Mouse (Mus musculus) embryonic fibroblast, embryonic 13.5 days (primary cell): ENCODE data around the gene Ssc4d. TPM values are rescaled to one million over a fixed set of nuclear protein-coding genes. Genes with fewer than 3 reads are reported as not detected.

ENCODE experiments used
- H3K27ac ChIP-seq: 2 replicates; pipeline ENCODE4 v1.5.1; 2012; ENCODE audit warnings: low read length, control low read depth, inconsistent platforms; ENCODE audit not compliant: insufficient read depth
- H3K4me1 ChIP-seq: 2 replicates; pipeline ENCODE4 v1.6.1; 2011; ENCODE audit warnings: low read length; ENCODE audit not compliant: control insufficient read depth, insufficient read depth
- H3K4me3 ChIP-seq: 2 replicates; pipeline ENCODE4 v1.5.1; 2011; ENCODE audit warnings: mild to moderate bottlenecking, control low read depth, low read length; ENCODE audit not compliant: insufficient read depth
- CTCF ChIP-seq: IDR thresholded peaks from 2 replicates; pipeline ENCODE4 v1.5.1; 2011; ENCODE audit warnings: mild to moderate bottlenecking, control low read depth, low read length, moderate library complexity, borderline replicate concordance; ENCODE audit not compliant: insufficient read depth
- POLR2A ChIP-seq: IDR thresholded peaks from 2 replicates; pipeline ENCODE4 v1.6.1; 2011; ENCODE audit warnings: low read depth, mild to moderate bottlenecking, control low read depth, low read length, moderate library complexity
- polyA plus RNA-seq: library from polyadenylated mRNA; stranded (reverse); fragments of >200 nt; gene quantifications from 2 replicates; pipeline ENCODE4 v1.2.4, GENCODE M21; 2011; ENCODE audit warnings: low read depth; ENCODE audit not compliant: missing spikeins, insufficient read length

Gene Ssc4d
- polyA plus RNA-seq, 1 experiment = 3.2 TPM

- Histone ChIP-seq H3K4me1 (no peaks in the 10 kb centered on the region), H3K27ac (no peak overlapping the region; the same call in 1 of the 2 replicates)
- TF ChIP-seq POLR2A (no peak), CTCF (no peak)
Measured at GRCm38 (mm10) chr5:135951660-135952059, 22.7 kb downstream of the Ssc4d start.

GRCm38 (mm10) chr5:135950710-135951412, 23.5 kb downstream of the Ssc4d start:
- no peaks in the 10 kb centered on the region for H3K4me1 ChIP-seq
- H3K27ac ChIP-seq = peak overlapping the region; percentile 35
- TF ChIP-seq POLR2A (no peak), CTCF (no peak)
- H3K4me3 ChIP-seq = no peak overlapping the region

More at GRCm38 (mm10) chr5:135951660-135952059, 22.7 kb downstream of the Ssc4d start:
- H3K4me3 ChIP-seq = no peak overlapping the region

GRCm38 (mm10) chr5:135946621-135947020, 27.7 kb downstream of the Ssc4d start:
- TF ChIP-seq CTCF = no peak
- TF ChIP-seq POLR2A = no peak
- no peak overlapping the region for H3K27ac ChIP-seq
- no peak overlapping the region for H3K4me3 ChIP-seq
- no peaks in the 10 kb centered on the region for H3K4me1 ChIP-seq

GRCm38 (mm10) chr5:135945916-135946408, 28.4 kb downstream of the Ssc4d start:
- H3K4me3 ChIP-seq = no peak overlapping the region
- no peaks in the 10 kb centered on the region for H3K4me1 ChIP-seq
- TF ChIP-seq POLR2A = no peak
- TF ChIP-seq CTCF = no peak
- no peak overlapping the region for H3K27ac ChIP-seq

GRCm38 (mm10) chr5:135942710-135943109, 31.6 kb downstream of the Ssc4d start:
- no peak overlapping the region for H3K4me3 ChIP-seq
- H3K4me1 ChIP-seq = no peaks in the 10 kb centered on the region
- H3K27ac ChIP-seq = no peak overlapping the region
- TF ChIP-seq CTCF = no peak

GRCm38 (mm10) chr5:135940587-135940986, 33.7 kb downstream of the Ssc4d start:
- H3K27ac ChIP-seq = no peak overlapping the region
- H3K4me3 ChIP-seq = no peak overlapping the region
- no peaks in the 10 kb centered on the region for H3K4me1 ChIP-seq
- TF ChIP-seq POLR2A (no peak), CTCF (no peak)

- H3K4me1 ChIP-seq = peaks cover 4% of the 10 kb centered on the region; the same call in 1 of the 2 replicates
- H3K4me3 ChIP-seq = no peak overlapping the region
- peak overlapping the region; percentile 85; the same call in 1 of the 2 replicates for H3K27ac ChIP-seq
- TF ChIP-seq POLR2A (no peak), CTCF (no peak)
Measured at GRCm38 (mm10) chr5:135935641-135936190, 38.6 kb downstream of the Ssc4d start.

- Histone ChIP-seq H3K27ac (peak overlapping the region; percentile 85), H3K4me1 (peaks cover 4% of the 10 kb centered on the region; the same call in 1 of the 2 replicates), H3K4me3 (no peak overlapping the region)
- TF ChIP-seq CTCF = no peak
- TF ChIP-seq POLR2A = peak; percentile 70; the same call in 1 of the 2 replicates
Measured at GRCm38 (mm10) chr5:135935176-135935523, 39.2 kb downstream of the Ssc4d start.

- Histone ChIP-seq H3K27ac (peak within 1 kb of the TSS; percentile 94), H3K4me3 (peak within 1 kb of the TSS; percentile 96), H3K4me1 (peaks cover 4% of the 10 kb centered on the region; the same call in 1 of the 2 replicates)
- peak; percentile 99 for TF ChIP-seq POLR2A
- TF ChIP-seq CTCF = peak; percentile 8; the same call in 1 of the 2 replicates
Measured at GRCm38 (mm10) chr5:135934481-135935175, 39.7 kb downstream of the Ssc4d start, which contains the start of gene Ywhag. Gene Ywhag (minus strand): TSS chr5:135934616.
